Mouse (Mus musculus) hindbrain, embryonic 10.5 days (tissue): ENCODE data around the gene R3hdm2. TPM values are rescaled to one million over a fixed set of nuclear protein-coding genes. Genes with fewer than 3 reads are reported as not detected.
A peak's percentile ranks its signal among the peaks of the same experiment; 100 is the strongest.

ENCODE experiments used
- DNase-seq: peaks from one replicate; pipeline ENCODE4 v3.0.0-alpha.2; 2017; ENCODE audit warnings: low spot score
- H3K27ac ChIP-seq: fragments of 300-500 bp; sonication (generic); 2 replicates; pipeline ENCODE4 v1.5.1; 2016; ENCODE audit warnings: mild to moderate bottlenecking, moderate library complexity
- H3K27me3 ChIP-seq: fragments of 300-500 bp; sonication (generic); 2 replicates; pipeline ENCODE4 v1.6.1; 2016; ENCODE audit warnings: mild to moderate bottlenecking; ENCODE audit not compliant: poor library complexity, insufficient read depth, severe bottlenecking
- H3K36me3 ChIP-seq: fragments of 300-500 bp; sonication (generic); 2 replicates; pipeline ENCODE4 v1.6.1; 2016; ENCODE audit warnings: mild to moderate bottlenecking, moderate library complexity
- H3K4me1 ChIP-seq: fragments of 300-500 bp; sonication (generic); replicated peaks from 2 replicates; pipeline ENCODE4 v1.6.1; 2016; ENCODE audit warnings: mild to moderate bottlenecking
- H3K4me3 ChIP-seq: fragments of 300-500 bp; sonication (generic); 2 replicates; pipeline ENCODE4 v1.5.1; 2016; ENCODE audit warnings: mild to moderate bottlenecking, moderate library complexity
- H3K9me3 ChIP-seq: fragments of 300-500 bp; sonication (generic); 2 replicates; pipeline ENCODE4 v1.6.1; 2016; ENCODE audit warnings: mild to moderate bottlenecking, moderate library complexity
- WGBS: fragments of 180-500 bp; shearing (Covaris S2); methylation state at CpG from one replicate; pipeline ENCODE4 v1.1.7; 2016; 5-methylcytosine and 5-hydroxymethylcytosine counted together
- polyA plus RNA-seq: library from polyadenylated mRNA; unstranded; fragments of >200 nt; fragmentation: Nextera tagmentation; extraction: Ambion mirVana; gene quantifications from 2 replicates; pipeline ENCODE4 v1.2.1, GENCODE M21; 2016

R3hdm2 gene
- polyA plus RNA-seq, 1 experiment from 2014 or later, result 35.5 TPM

- 0 out of 2 replicates have a peak, but pooled peaks cover 5% of the 10 kb centered on the region for H3K9me3 ChIP-seq
- DNase-seq, result no peak
- peaks cover 41% of the 10 kb centered on the region for H3K36me3 ChIP-seq
- peaks cover 83% of the 10 kb centered on the region for H3K27me3 ChIP-seq
- H3K4me3 ChIP-seq, result peak overlapping the region; percentile 67
- peak overlapping the region; percentile 89; the same call in 1 of the 2 replicates for H3K27ac ChIP-seq
- WGBS, result 82% methylated on average over 20 of the region's 20 CpGs
- H3K4me1 ChIP-seq, result peaks cover 77% of the 10 kb centered on the region
Measured at GRCm38 (mm10) chr10:127520714-127521357, 140.7 kb downstream of the R3hdm2 start.

- H3K27ac ChIP-seq, result peak overlapping the region; percentile 89
Measured at GRCm38 (mm10) chr10:127521611-127522080, 141.5 kb downstream of the R3hdm2 start.

GRCm38 (mm10) chr10:127522088-127522581 lies 142.0 kb downstream of the R3hdm2 start, which contains the start of gene Shmt2:
Gene Shmt2, minus strand, starts transcription at chr10:127522444.
- Histone ChIP-seq H3K27ac (peak within 1 kb of the TSS; percentile 89), H3K4me3 (peak within 1 kb of the TSS; percentile 67), H3K36me3 (peaks cover 38% of the 10 kb centered on the region), H3K9me3 (0 out of 2 replicates have a peak, but pooled peaks cover 5% of the 10 kb centered on the region), H3K4me1 (peaks cover 77% of the 10 kb centered on the region), H3K27me3 (peaks cover 83% of the 10 kb centered on the region)
- DNase-seq, result peak; percentile 89
- WGBS, result under 1% methylated on average over 21 of the region's 21 CpGs

More at GRCm38 (mm10) chr10:127521611-127522080, 141.5 kb downstream of the R3hdm2 start:
- DNase-seq, result no peak
- H3K4me3 ChIP-seq, result peak overlapping the region; percentile 67
- 13% methylated on average over 12 of the region's 12 CpGs for WGBS
- H3K27me3 ChIP-seq, result peaks cover 83% of the 10 kb centered on the region
- H3K4me1 ChIP-seq, result peaks cover 77% of the 10 kb centered on the region
- H3K36me3 ChIP-seq, result peaks cover 41% of the 10 kb centered on the region
- H3K9me3 ChIP-seq, result 0 out of 2 replicates have a peak, but pooled peaks cover 5% of the 10 kb centered on the region

GRCm38 (mm10) chr10:127524646-127525255 lies 144.6 kb downstream of the R3hdm2 start:
- Histone ChIP-seq H3K4me1 (peaks cover 81% of the 10 kb centered on the region), H3K36me3 (peaks cover 12% of the 10 kb centered on the region), H3K4me3 (peak overlapping the region; percentile 41), H3K27ac (peak overlapping the region; percentile 66), H3K9me3 (0 out of 2 replicates have a peak, but pooled peaks cover 3% of the 10 kb centered on the region), H3K27me3 (peaks cover 84% of the 10 kb centered on the region)
- DNase-seq, result peak; percentile 37
- under 1% methylated on average over 23 of the region's 23 CpGs for WGBS

GRCm38 (mm10) chr10:127526048-127526447 lies 145.9 kb downstream of the R3hdm2 start:
- no peaks in the 10 kb centered on the region for H3K9me3 ChIP-seq
- DNase-seq, result no peak
- peak overlapping the region; percentile 72 for H3K27ac ChIP-seq
- no peaks in the 10 kb centered on the region for H3K36me3 ChIP-seq
- H3K4me3 ChIP-seq, result peak overlapping the region; percentile 41
- H3K4me1 ChIP-seq, result peaks cover 81% of the 10 kb centered on the region
- 2% methylated on average over 26 of the region's 26 CpGs for WGBS
- peaks cover 90% of the 10 kb centered on the region for H3K27me3 ChIP-seq

GRCm38 (mm10) chr10:127526681-127527080 lies 146.6 kb downstream of the R3hdm2 start:
- Histone ChIP-seq H3K27me3 (peaks cover 92% of the 10 kb centered on the region), H3K4me3 (peak overlapping the region; percentile 41), H3K36me3 (no peaks in the 10 kb centered on the region), H3K4me1 (peaks cover 81% of the 10 kb centered on the region), H3K27ac (peak overlapping the region; percentile 72), H3K9me3 (no peaks in the 10 kb centered on the region)
- WGBS, result under 1% methylated on average over 26 of the region's 26 CpGs
- peak; percentile 78 for DNase-seq

- H3K27me3 ChIP-seq, result peaks cover 100% of the 10 kb centered on the region
- under 1% methylated on average over 17 of the region's 17 CpGs for WGBS
- H3K36me3 ChIP-seq, result no peaks in the 10 kb centered on the region
- H3K4me1 ChIP-seq, result peaks cover 82% of the 10 kb centered on the region
- H3K27ac ChIP-seq, result peak overlapping the region; percentile 72; the same call in 1 of the 2 replicates
- H3K4me3 ChIP-seq, result peak overlapping the region; percentile 41
- H3K9me3 ChIP-seq, result no peaks in the 10 kb centered on the region
- DNase-seq, result peak; percentile 57
Measured at GRCm38 (mm10) chr10:127527481-127527880, 147.4 kb downstream of the R3hdm2 start.

- H3K36me3 ChIP-seq, result no peaks in the 10 kb centered on the region
- DNase-seq, result peak; percentile 34
- peak overlapping the region; percentile 59 for H3K4me3 ChIP-seq
- H3K9me3 ChIP-seq, result no peaks in the 10 kb centered on the region
- H3K27me3 ChIP-seq, result peaks cover 100% of the 10 kb centered on the region
- under 1% methylated on average over 25 of the region's 25 CpGs for whole genome bisulfite sequencing
- H3K27ac ChIP-seq, result peak overlapping the region; percentile 69
- H3K4me1 ChIP-seq, result peaks cover 96% of the 10 kb centered on the region
Measured at GRCm38 (mm10) chr10:127530945-127531344, 150.8 kb downstream of the R3hdm2 start.

- peaks cover 100% of the 10 kb centered on the region for H3K27me3 ChIP-seq
- DNase-seq, result peak; percentile 17
- no peaks in the 10 kb centered on the region for H3K9me3 ChIP-seq
- H3K36me3 ChIP-seq, result no peaks in the 10 kb centered on the region
- peak overlapping the region; percentile 69 for H3K27ac ChIP-seq
- 0% methylated on average over 4 of the region's 4 CpGs for WGBS
- H3K4me1 ChIP-seq, result peaks cover 96% of the 10 kb centered on the region
- peak overlapping the region; percentile 59 for H3K4me3 ChIP-seq
Measured at GRCm38 (mm10) chr10:127531548-127531947, 151.4 kb downstream of the R3hdm2 start.

- Histone ChIP-seq H3K27ac (peak within 1 kb of the TSS; percentile 81), H3K9me3 (no peaks in the 10 kb centered on the region), H3K4me1 (peaks cover 82% of the 10 kb centered on the region), H3K36me3 (peaks cover 10% of the 10 kb centered on the region), H3K4me3 (peak within 1 kb of the TSS; percentile 59), H3K27me3 (peaks cover 83% of the 10 kb centered on the region)
- under 1% methylated on average over 78 of the region's 78 CpGs for WGBS
- peak; percentile 45 for DNase-seq
Measured at GRCm38 (mm10) chr10:127534036-127534928, 154.2 kb downstream of the R3hdm2 start, which contains the start of gene Nxph4. Gene Nxph4, minus strand, starts transcription at chr10:127534559.

GRCm38 (mm10) chr10:127534929-127535384 lies 154.8 kb downstream of the R3hdm2 start:
- Histone ChIP-seq H3K9me3 (no peaks in the 10 kb centered on the region), H3K27ac (peak overlapping the region; percentile 81), H3K36me3 (peaks cover 16% of the 10 kb centered on the region), H3K27me3 (peaks cover 77% of the 10 kb centered on the region), H3K4me1 (peaks cover 75% of the 10 kb centered on the region), H3K4me3 (peak overlapping the region; percentile 59)
- WGBS, result 1% methylated on average over 30 of the region's 30 CpGs
- DNase-seq, result no peak
